Mouse (Mus musculus) midbrain, embryonic 16.5 days (tissue): ENCODE results near the gene Spata46. TPM values are rescaled to one million over a fixed set of nuclear protein-coding genes. Genes with fewer than 3 reads are reported as not detected.

ENCODE experiments used
- ATAC-seq: fragments of 200-750 bp; cut with Nextera tagmentation; 2 replicates; pipeline ENCODE4 v1.8.0; 2017; ENCODE audit warnings: moderate TSS enrichment
- H3K27ac ChIP-seq: fragments of 300-500 bp; sonication (generic); 2 replicates; pipeline ENCODE4 v1.5.1; 2014; ENCODE audit warnings: mild to moderate bottlenecking, low read length, mixed read lengths
- H3K27me3 ChIP-seq: fragments of 300-500 bp; sonication (generic); 2 replicates; pipeline ENCODE4 v1.6.1; 2014; ENCODE audit warnings: low read depth, low read length, mixed read lengths; ENCODE audit not compliant: control insufficient read depth, insufficient read depth
- H3K36me3 ChIP-seq: fragments of 300-500 bp; sonication (generic); 2 replicates; pipeline ENCODE4 v1.6.1; 2014; ENCODE audit warnings: mild to moderate bottlenecking, low read length, moderate library complexity, mixed read lengths; ENCODE audit not compliant: control insufficient read depth, insufficient read depth
- H3K4me1 ChIP-seq: fragments of 300-500 bp; sonication (generic); 2 replicates; pipeline ENCODE4 v1.6.1; 2014; ENCODE audit warnings: mild to moderate bottlenecking, low read length, mixed read lengths; ENCODE audit not compliant: control insufficient read depth, insufficient read depth
- H3K4me2 ChIP-seq: fragments of 300-500 bp; sonication (generic); 2 replicates; pipeline ENCODE4 v1.6.1; 2014; ENCODE audit warnings: mild to moderate bottlenecking, low read length, mixed read lengths
- H3K4me3 ChIP-seq: fragments of 300-500 bp; sonication (generic); 2 replicates; pipeline ENCODE4 v1.5.1; 2014; ENCODE audit warnings: low read depth, mild to moderate bottlenecking, low read length, moderate library complexity, mixed read lengths
- H3K9ac ChIP-seq: fragments of 300-500 bp; sonication (generic); 2 replicates; pipeline ENCODE4 v1.6.1; 2014; ENCODE audit warnings: low read depth, low read length, mixed read lengths
- H3K9me3 ChIP-seq: fragments of 300-500 bp; sonication (generic); replicated peaks from 2 replicates; pipeline ENCODE4 v1.6.1; 2014; ENCODE audit warnings: mild to moderate bottlenecking, low read length, mixed read lengths; ENCODE audit not compliant: control insufficient read depth, poor library complexity, severe bottlenecking
- WGBS: fragments of 180-500 bp; shearing (Covaris S2); extraction: QIAGEN DNeasy Blood & Tissue Kit; methylation state at CpG from one replicate; pipeline ENCODE4 v1.1.7; 2014; 5-methylcytosine and 5-hydroxymethylcytosine counted together
- polyA plus RNA-seq: library from polyadenylated mRNA; unstranded; fragments of >200 nt; fragmentation: Nextera tagmentation; extraction: Ambion mirVana; gene quantifications from 2 replicates; pipeline ENCODE4 v1.2.1, GENCODE M21; 2015

Spata46 gene
- polyA plus RNA-seq, 1 experiment from 2014 or later: 0.90 TPM

DNA sequence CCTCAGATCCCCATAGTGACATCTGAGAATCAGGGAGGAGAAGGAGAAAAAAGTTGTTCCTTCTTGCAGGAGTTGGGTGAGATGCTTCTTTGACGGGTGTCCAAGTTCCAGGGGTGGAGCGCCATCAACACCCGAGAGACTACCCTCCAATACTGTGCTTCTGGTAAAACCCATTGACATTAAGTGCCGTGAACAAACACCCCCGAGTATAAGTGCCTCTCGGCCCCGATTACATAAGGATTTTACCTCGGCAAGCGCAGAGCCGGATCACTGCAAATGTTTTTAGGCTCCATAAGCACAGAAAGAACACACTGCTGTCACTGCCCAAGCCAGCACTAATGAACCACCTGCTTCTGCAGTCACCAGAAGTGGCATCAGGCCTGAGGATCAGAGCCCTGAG, 14.4 kb downstream of the Spata46 start:
- no peak overlapping the region for H3K9ac ChIP-seq
- no peak overlapping the region for H3K4me2 ChIP-seq
- 89% methylated on average over 10 of the region's 10 CpGs for WGBS
- no peaks in the 10 kb centered on the region for H3K9me3 ChIP-seq
- H3K4me3 ChIP-seq: no peak overlapping the region
- no peak for ATAC-seq
- H3K36me3 ChIP-seq: peaks cover 3% of the 10 kb centered on the region; the same call in 1 of the 2 replicates
- no peak overlapping the region for H3K27ac ChIP-seq
- H3K27me3 ChIP-seq: no peaks in the 10 kb centered on the region
- no peaks in the 10 kb centered on the region for H3K4me1 ChIP-seq

DNA sequence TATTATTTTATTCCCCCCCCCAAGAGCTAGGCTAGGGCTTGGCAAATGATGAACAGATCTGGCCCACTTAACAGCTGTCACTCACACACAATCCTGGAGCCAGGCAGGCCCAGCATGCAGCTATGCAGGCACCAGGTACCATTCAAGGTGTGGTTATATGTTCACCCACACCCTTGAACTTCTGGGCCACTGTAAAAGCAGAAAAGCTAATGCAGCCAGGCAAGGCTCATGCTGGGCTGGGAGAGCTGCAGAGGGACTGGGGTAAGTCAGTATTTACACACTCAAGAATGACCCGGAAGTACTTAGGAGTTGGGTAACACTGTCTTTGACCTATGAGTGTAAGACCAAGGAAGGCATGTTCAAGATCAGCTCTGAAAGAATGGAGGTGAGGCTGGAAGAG, 15.7 kb downstream of the Spata46 start:
- Histone ChIP-seq H3K27ac (no peak overlapping the region), H3K36me3 (no peaks in the 10 kb centered on the region), H3K9me3 (no peaks in the 10 kb centered on the region), H3K4me2 (no peak overlapping the region), H3K4me1 (no peaks in the 10 kb centered on the region), H3K4me3 (no peak overlapping the region), H3K27me3 (no peaks in the 10 kb centered on the region), H3K9ac (no peak overlapping the region)
- ATAC-seq: no peak
- 100% methylated on average over 1 of the region's 1 CpGs for WGBS

DNA sequence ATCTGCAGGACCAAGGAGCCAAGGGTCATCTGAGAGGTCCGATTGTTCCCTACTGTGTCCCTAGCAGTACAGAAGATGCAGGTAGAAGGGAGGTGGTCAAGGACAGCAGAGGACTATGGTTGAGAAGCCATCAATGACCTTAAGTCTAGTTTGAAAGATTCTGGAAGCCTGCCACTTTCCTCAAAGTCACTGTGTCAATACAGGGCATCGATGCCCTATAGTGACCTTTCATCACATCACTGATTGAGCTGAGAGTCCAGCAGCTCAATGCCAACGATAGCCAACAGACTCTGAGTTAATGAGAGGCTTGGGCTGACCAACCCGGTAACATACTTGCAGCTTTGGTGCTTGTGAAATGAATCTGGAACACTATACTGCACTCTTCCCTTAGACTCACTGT, 16.7 kb downstream of the Spata46 start:
- H3K9ac ChIP-seq: no peak overlapping the region
- ATAC-seq: no peak
- H3K36me3 ChIP-seq: no peaks in the 10 kb centered on the region
- 91% methylated on average over 4 of the region's 4 CpGs for WGBS
- no peak overlapping the region for H3K4me2 ChIP-seq
- H3K27me3 ChIP-seq: no peaks in the 10 kb centered on the region
- H3K4me3 ChIP-seq: no peak overlapping the region
- H3K9me3 ChIP-seq: no peaks in the 10 kb centered on the region
- H3K27ac ChIP-seq: no peak overlapping the region
- no peaks in the 10 kb centered on the region for H3K4me1 ChIP-seq

DNA sequence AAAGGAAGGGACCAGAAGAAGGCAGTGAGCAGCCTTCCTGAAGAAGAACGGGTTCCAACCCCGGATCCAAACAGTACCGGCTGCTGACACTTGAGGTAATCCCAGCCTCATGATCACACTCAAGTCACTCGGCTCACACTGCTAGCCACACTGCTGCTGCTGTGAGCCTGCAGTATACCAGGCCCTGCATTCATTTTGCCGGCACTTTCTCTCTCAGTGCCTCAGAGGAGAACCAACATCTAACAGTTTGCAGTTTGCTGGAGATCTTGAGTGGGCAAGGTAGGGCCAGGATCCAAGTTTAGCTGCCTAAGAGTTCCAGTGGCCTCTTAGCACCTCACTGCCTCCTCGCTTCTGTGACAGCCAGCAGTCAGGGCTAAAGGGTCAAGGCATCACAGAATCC, 23.3 kb downstream of the Spata46 start:
- no peaks in the 10 kb centered on the region for H3K4me1 ChIP-seq
- H3K27ac ChIP-seq: no peak overlapping the region
- WGBS: 77% methylated on average over 6 of the region's 6 CpGs
- H3K4me2 ChIP-seq: no peak overlapping the region
- no peaks in the 10 kb centered on the region for H3K27me3 ChIP-seq
- no peak overlapping the region for H3K4me3 ChIP-seq
- no peak overlapping the region for H3K9ac ChIP-seq
- H3K9me3 ChIP-seq: no peaks in the 10 kb centered on the region
- no peak for ATAC-seq
- no peaks in the 10 kb centered on the region for H3K36me3 ChIP-seq

DNA sequence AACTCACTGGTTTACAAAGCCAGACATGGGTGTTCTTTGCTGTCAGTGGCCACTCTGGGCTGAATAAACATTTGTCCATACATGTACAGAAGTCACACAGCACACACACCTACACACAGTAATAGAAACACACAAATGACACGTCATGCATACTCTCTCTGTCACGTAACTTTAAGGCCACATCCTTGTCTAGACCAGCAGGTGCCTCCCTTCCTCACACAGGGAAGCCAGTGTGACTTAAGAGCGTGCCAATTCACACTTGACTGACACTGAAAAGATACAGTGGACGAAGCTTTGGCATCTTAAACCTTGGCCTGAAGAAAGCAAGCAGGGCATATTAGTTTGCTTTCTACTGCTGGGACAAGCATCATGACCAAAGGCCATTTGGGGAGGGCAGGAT, 24.2 kb downstream of the Spata46 start:
- H3K27ac ChIP-seq: no peak overlapping the region
- H3K4me2 ChIP-seq: no peak overlapping the region
- no peak overlapping the region for H3K9ac ChIP-seq
- no peaks in the 10 kb centered on the region for H3K4me1 ChIP-seq
- no peak for ATAC-seq
- H3K36me3 ChIP-seq: no peaks in the 10 kb centered on the region; the same call in 1 of the 2 replicates
- no peaks in the 10 kb centered on the region for H3K27me3 ChIP-seq
- no peak overlapping the region for H3K4me3 ChIP-seq
- 66% methylated on average over 4 of the region's 4 CpGs for WGBS
- H3K9me3 ChIP-seq: no peaks in the 10 kb centered on the region

DNA sequence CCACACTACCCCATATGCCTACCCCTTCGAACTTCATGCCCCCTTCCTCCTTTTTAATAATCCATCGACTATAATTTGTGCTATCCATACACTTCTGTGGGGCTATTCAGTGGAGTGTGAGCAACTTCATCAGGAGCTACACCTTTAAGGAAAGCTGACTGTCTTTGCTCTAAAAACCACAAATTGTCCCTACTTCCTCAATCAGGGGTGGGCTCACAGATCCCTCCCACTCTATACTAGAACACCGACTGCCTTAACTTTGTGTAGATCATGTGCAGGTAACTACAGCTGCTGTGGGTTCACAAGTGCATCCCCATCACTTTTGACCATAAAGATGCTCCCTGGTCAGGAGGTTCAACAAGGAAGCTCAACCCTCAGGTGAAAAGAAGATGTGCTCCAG, 31.3 kb downstream of the Spata46 start:
- no peaks in the 10 kb centered on the region for H3K4me1 ChIP-seq
- 97% methylated on average over 3 of the region's 3 CpGs for WGBS

DNA sequence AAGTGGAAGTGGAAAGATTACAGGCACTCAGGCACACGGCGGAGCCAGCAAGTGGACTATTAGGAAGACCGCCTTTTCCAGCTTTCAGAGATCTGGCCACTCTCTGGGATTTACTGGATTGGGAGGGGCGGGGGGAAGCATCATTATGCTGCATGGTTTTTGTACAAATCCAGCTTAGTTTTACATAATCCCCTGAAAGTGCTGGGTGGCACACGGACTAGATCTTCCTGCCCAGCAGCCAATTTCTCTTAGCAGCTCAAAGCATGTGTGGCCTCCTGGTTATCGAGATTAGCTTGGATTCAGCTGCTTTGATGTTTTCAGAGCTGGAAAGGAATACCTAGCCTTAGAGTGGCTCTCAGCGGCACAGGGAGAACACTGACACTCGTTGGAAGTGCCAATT, 34.5 kb downstream of the Spata46 start:
- Histone ChIP-seq H3K9ac (no peak overlapping the region), H3K27me3 (no peaks in the 10 kb centered on the region), H3K27ac (0 out of 2 replicates have a peak overlapping the region, but pooled peaks have one; percentile 18), H3K4me2 (no peak overlapping the region), H3K36me3 (no peaks in the 10 kb centered on the region), H3K9me3 (no peaks in the 10 kb centered on the region), H3K4me3 (no peak overlapping the region), H3K4me1 (no peaks in the 10 kb centered on the region)
- ATAC-seq: peak; percentile 60
- WGBS: 40% methylated on average over 8 of the region's 8 CpGs

More for the DNA sequence above, 31.3 kb downstream of the Spata46 start:
- H3K4me3 ChIP-seq: no peak overlapping the region
- no peak overlapping the region for H3K4me2 ChIP-seq
- H3K27me3 ChIP-seq: no peaks in the 10 kb centered on the region
- ATAC-seq: no peak
- H3K9me3 ChIP-seq: no peaks in the 10 kb centered on the region
- no peaks in the 10 kb centered on the region; the same call in 1 of the 2 replicates for H3K36me3 ChIP-seq
- H3K27ac ChIP-seq: no peak overlapping the region
- no peak overlapping the region for H3K9ac ChIP-seq

DNA sequence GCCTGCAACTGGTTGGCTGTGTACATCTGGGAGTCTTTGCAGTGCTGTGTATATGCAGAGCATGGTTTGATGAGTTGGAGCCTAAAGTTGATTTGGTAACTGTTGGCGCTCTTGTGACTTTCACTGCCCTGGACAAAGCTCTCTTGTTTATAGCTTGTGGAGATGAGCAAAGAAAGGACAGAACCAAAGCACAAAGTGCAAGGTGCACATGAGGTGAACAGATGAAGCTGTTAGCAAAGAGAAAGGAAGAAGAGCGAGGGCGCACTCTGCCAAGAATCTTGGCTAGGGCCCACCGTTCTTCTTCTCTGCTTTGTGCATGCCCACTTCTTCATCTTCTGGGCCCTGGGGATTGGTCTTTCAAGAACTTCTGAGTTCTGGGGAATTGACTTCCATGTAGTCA, 35.3 kb downstream of the Spata46 start:
- no peaks in the 10 kb centered on the region for H3K36me3 ChIP-seq
- no peaks in the 10 kb centered on the region for H3K27me3 ChIP-seq
- no peak overlapping the region for H3K4me2 ChIP-seq
- H3K9ac ChIP-seq: no peak overlapping the region
- H3K4me1 ChIP-seq: no peaks in the 10 kb centered on the region
- H3K27ac ChIP-seq: no peak overlapping the region
- no peak overlapping the region for H3K4me3 ChIP-seq
- no peak for ATAC-seq
- 95% methylated on average over 4 of the region's 4 CpGs for WGBS
- no peaks in the 10 kb centered on the region for H3K9me3 ChIP-seq

DNA sequence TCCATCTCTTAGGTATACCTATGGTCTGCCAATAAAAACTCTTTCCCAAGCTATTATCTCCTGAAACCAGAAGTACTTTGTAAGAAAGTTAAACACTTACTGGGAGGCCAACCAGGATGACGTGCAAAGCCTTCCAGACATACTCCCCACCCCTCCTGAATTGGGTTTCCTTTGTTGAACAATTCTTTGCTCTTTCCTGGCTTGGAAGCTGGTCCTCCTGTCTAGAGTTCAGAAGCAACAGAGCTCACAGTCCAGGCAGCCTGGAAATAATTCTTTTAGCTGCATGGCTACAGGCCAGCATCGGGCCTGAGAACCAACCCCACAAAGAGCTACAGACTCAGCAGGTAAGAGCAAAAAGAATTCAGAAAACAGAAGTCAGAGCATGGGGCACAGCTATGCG, 37.7 kb downstream of the Spata46 start:
- H3K9me3 ChIP-seq: no peaks in the 10 kb centered on the region

DNA sequence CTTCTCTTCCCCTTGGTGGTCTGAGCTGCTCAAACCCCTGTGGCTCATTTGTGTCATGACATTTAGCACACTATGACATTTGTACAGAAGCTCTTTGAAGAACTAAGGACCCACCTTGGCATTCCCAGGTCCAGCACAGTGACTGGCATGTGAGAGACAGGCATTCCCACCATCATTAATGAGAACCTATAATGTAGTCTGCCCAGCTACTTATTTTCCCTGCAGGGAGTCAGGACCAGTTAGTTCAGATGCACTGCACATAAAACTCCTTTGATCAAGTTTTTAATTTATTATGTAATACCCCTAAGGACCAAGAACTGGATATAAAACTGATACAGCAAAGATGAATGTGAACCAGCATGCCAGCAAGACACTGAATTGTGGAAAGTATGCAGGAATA, 42.5 kb downstream of the Spata46 start:
- peak; percentile 39; the same call in 1 of the 2 replicates for ATAC-seq
- Histone ChIP-seq H3K9ac (no peak overlapping the region), H3K4me3 (no peak overlapping the region), H3K27me3 (no peaks in the 10 kb centered on the region), H3K9me3 (no peaks in the 10 kb centered on the region), H3K4me2 (no peak overlapping the region), H3K36me3 (no peaks in the 10 kb centered on the region), H3K4me1 (no peaks in the 10 kb centered on the region), H3K27ac (no peak overlapping the region)

More for the DNA sequence above, 37.7 kb downstream of the Spata46 start:
- H3K27ac ChIP-seq: no peak overlapping the region
- no peak overlapping the region for H3K9ac ChIP-seq
- H3K4me3 ChIP-seq: no peak overlapping the region
- no peak overlapping the region for H3K4me2 ChIP-seq
- H3K4me1 ChIP-seq: no peaks in the 10 kb centered on the region
- H3K27me3 ChIP-seq: no peaks in the 10 kb centered on the region
- ATAC-seq: no peak
- 75% methylated on average over 3 of the region's 3 CpGs for WGBS
- no peaks in the 10 kb centered on the region for H3K36me3 ChIP-seq
